Mouse (Mus musculus): Measurements from ENCODE around the gene 4930595D18Rik. TPM values are rescaled to one million over a fixed set of nuclear protein-coding genes. Genes with fewer than 3 reads are reported as not detected.

4930595D18Rik gene
- polyA plus RNA-seq, 1 experiment from 2014 or later, result not detected

DNA sequence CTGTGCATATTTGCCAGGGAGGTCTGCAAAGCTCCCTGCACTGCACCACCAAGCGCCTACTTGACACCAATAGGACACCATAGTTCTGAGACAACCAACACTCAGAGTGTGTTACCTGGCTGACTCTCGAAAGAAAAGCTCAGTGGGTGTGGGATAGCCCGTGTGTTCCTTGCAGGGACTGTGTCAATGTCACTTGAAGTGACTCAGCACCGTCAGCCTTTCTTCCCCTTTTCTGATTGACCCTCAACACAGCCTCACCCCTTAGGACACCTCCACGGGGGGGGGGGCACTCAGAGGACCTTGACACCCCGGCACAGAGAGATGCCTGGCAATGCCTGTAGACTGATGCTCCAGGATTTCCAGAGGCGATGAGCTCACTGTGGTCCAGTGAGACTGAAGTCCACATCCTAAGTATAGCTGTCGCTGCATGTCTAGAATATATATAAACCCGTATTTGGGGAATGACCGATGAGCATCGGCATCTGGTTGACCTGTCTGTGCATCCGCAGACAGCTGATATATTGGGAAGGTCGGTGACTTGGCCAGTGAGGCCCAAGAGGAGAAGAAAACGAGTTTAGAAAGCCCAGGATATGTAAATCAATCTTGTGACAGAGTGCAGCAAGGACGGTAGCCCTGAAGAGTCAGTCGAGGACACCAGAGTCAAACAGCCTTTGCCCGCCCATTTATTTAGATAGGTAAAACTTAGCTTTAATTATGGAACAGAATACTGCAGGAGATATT, 34.6 kb downstream of the 4930595D18Rik start:
- peak overlapping the region; percentile 22 for H3K4me2 ChIP-seq (replicated peaks; ENCODE audit: low read depth)
- no peak overlapping the region for H3K4me3 ChIP-seq (ENCODE audit: low read depth, low read length)

DNA sequence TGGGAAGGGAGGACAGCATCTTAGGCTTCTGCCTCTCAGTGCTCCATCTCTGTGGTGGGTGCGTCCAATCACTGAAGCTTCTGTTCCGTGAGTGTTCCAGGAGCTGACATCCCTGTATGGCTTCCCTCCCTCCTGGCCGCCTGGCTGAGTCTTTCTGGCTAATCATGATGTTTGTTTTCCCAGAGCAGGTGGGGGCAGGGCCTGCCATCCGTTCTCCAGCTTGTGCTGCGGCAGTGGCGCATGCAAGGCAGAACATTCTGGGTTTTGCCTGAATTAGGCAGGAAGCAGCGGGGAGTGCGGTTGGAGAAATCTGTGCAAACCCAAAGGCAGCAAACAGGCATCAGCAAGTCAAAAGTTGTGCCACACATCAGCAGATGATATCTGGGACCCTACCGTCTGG, 39.0 kb downstream of the 4930595D18Rik start:
- no peak for TF ChIP-seq CTCF (IDR thresholded peaks at IDR 0.05; ENCODE audit: low read depth)
- H3K27me3 ChIP-seq (replicated peaks; ENCODE audit: control insufficient read depth, insufficient read depth, low read length), result no peaks in the 10 kb centered on the region
- no peaks in the 10 kb centered on the region for H3K9me3 ChIP-seq (ENCODE audit: control insufficient read depth)
- no peak overlapping the region for H3K4me3 ChIP-seq (ENCODE audit: low read depth, low read length)
- H3K4me1 ChIP-seq (replicated peaks; ENCODE audit: control insufficient read depth, insufficient read depth, low read length), result no peaks in the 10 kb centered on the region
- H3K4me2 ChIP-seq (replicated peaks; ENCODE audit: low read depth), result no peak overlapping the region
- WGBS, result 51% methylated on average over 9 of the region's 9 CpGs
- H3K9ac ChIP-seq (ENCODE audit: low read depth, low read length), result no peak overlapping the region
- H3K27ac ChIP-seq (ENCODE audit: low read depth, low read length), result no peak overlapping the region
- H3K36me3 ChIP-seq (ENCODE audit: control insufficient read depth, insufficient read depth), result no peaks in the 10 kb centered on the region
- ATAC-seq, result no peak

More for the DNA sequence above, 34.6 kb downstream of the 4930595D18Rik start:
- Histone ChIP-seq H3K4me1 (replicated peaks; ENCODE audit: control insufficient read depth, insufficient read depth, low read length) (no peaks in the 10 kb centered on the region), H3K27me3 (replicated peaks; ENCODE audit: control insufficient read depth, insufficient read depth, low read length) (no peaks in the 10 kb centered on the region), H3K9ac (ENCODE audit: low read depth, low read length) (no peak overlapping the region), H3K27ac (ENCODE audit: low read depth, low read length) (no peak overlapping the region), H3K9me3 (ENCODE audit: control insufficient read depth) (no peaks in the 10 kb centered on the region), H3K36me3 (ENCODE audit: control insufficient read depth, insufficient read depth) (no peaks in the 10 kb centered on the region)
- WGBS, result 55% methylated on average over 17 of the region's 17 CpGs
- no peak for TF ChIP-seq CTCF (IDR thresholded peaks at IDR 0.05; ENCODE audit: low read depth)
- peak; percentile 44; the same call in 1 of the 2 replicates for ATAC-seq

DNA sequence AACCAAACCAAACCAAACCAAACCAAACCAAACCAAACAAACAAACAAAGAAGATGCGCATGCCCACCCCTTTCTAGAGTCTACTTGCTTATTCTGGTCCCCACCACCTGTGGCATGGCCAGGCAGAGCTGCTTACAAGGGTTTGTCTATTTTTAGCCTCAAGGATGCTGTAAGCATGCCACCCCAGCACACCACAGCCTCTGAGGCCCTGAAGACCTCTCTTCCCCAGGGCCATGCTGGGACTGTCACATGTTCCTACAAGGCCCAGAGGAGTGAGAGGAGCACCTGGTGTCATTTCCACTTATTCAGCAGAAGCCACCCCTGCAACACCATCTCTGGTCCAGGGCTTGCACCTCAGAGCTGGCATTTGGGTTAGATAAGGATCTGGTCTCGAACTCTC, 39.7 kb downstream of the 4930595D18Rik start:
- H3K36me3 ChIP-seq (ENCODE audit: control insufficient read depth, insufficient read depth), result no peaks in the 10 kb centered on the region
- H3K4me3 ChIP-seq (ENCODE audit: low read depth, low read length), result no peak overlapping the region
- H3K27me3 ChIP-seq (replicated peaks; ENCODE audit: control insufficient read depth, insufficient read depth, low read length), result no peaks in the 10 kb centered on the region
- no peaks in the 10 kb centered on the region for H3K9me3 ChIP-seq (ENCODE audit: control insufficient read depth)
- no peak overlapping the region for H3K27ac ChIP-seq (ENCODE audit: low read depth, low read length)
- TF ChIP-seq CTCF (IDR thresholded peaks at IDR 0.05; ENCODE audit: low read depth), result no peak
- no peak overlapping the region for H3K9ac ChIP-seq (ENCODE audit: low read depth, low read length)
- 79% methylated on average over 2 of the region's 2 CpGs for WGBS
- H3K4me1 ChIP-seq (replicated peaks; ENCODE audit: control insufficient read depth, insufficient read depth, low read length), result no peaks in the 10 kb centered on the region
- H3K4me2 ChIP-seq (replicated peaks; ENCODE audit: low read depth), result no peak overlapping the region
- ATAC-seq, result no peak

DNA sequence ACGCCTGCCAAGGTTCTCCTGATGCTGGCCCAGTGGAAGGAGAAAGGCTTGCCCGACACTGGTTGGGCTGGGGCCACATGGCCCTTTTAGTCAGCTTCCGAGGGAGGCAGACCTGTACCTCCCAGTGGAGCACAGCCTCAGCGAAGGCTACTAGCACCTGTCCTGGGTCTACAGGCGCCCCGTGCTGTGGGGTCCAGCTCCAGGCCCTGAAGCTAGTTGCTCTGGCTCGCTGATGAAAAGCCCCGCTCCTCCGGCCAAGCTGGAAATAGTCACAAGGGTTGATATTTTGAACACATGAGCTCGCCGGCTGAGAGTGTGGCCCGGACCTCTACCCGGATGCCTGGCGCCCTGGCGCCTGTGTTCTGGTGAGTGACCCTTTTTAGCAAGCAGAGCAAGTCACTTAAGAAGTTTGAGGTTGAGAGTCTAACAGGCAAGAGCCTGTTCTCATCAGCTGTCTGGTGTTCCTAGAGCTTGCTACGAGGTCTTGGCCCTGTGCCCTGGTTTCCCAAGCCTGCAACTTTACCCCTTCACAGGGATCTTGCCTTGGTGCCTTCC, 40.7 kb downstream of the 4930595D18Rik start:
- Histone ChIP-seq H3K4me1 (replicated peaks; ENCODE audit: control insufficient read depth, insufficient read depth, low read length) (no peaks in the 10 kb centered on the region), H3K27ac (ENCODE audit: low read depth, low read length) (no peak overlapping the region), H3K36me3 (ENCODE audit: control insufficient read depth, insufficient read depth) (no peaks in the 10 kb centered on the region), H3K4me2 (replicated peaks; ENCODE audit: low read depth) (no peak overlapping the region), H3K9me3 (ENCODE audit: control insufficient read depth) (no peaks in the 10 kb centered on the region), H3K27me3 (replicated peaks; ENCODE audit: control insufficient read depth, insufficient read depth, low read length) (no peaks in the 10 kb centered on the region), H3K4me3 (ENCODE audit: low read depth, low read length) (no peak overlapping the region), H3K9ac (ENCODE audit: low read depth, low read length) (no peak overlapping the region)
- no peak for TF ChIP-seq CTCF (IDR thresholded peaks at IDR 0.05; ENCODE audit: low read depth)
- WGBS, result 67% methylated on average over 16 of the region's 16 CpGs
- no peak for ATAC-seq

DNA sequence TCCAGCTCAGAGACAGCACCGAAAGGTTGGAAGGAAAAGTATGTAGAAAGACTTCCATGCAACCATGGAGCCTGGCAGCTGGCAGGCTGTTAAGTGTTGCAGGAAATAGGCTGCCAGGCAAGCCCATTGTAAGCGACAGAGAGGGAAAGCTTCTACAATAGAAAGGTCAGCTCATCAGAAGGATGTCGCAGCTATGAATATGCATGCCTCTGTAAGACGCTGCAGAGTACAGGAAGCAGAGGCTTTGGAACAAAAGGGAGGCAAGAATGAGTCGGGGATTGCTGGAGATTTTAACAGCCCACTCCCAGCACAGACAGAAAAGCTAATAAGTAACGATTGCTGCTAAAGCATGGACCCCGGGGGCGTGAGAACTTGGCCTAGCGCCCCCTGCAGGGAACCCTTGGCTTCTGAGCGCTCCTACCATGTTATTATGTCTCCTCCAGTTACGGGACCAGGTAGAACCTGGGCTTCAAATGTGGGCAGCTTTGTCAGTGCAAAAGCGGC, 41.2 kb downstream of the 4930595D18Rik start:
- Histone ChIP-seq H3K4me1 (replicated peaks; ENCODE audit: control insufficient read depth, insufficient read depth, low read length) (no peaks in the 10 kb centered on the region), H3K9me3 (ENCODE audit: control insufficient read depth) (no peaks in the 10 kb centered on the region), H3K27me3 (replicated peaks; ENCODE audit: control insufficient read depth, insufficient read depth, low read length) (no peaks in the 10 kb centered on the region), H3K9ac (ENCODE audit: low read depth, low read length) (no peak overlapping the region), H3K4me3 (ENCODE audit: low read depth, low read length) (no peak overlapping the region), H3K4me2 (replicated peaks; ENCODE audit: low read depth) (no peak overlapping the region), H3K36me3 (ENCODE audit: control insufficient read depth, insufficient read depth) (no peaks in the 10 kb centered on the region), H3K27ac (ENCODE audit: low read depth, low read length) (no peak overlapping the region)
- peak; percentile 49 for TF ChIP-seq CTCF (IDR thresholded peaks at IDR 0.05; ENCODE audit: low read depth)
- WGBS, result 32% methylated on average over 12 of the region's 12 CpGs
- ATAC-seq, result no peak

DNA sequence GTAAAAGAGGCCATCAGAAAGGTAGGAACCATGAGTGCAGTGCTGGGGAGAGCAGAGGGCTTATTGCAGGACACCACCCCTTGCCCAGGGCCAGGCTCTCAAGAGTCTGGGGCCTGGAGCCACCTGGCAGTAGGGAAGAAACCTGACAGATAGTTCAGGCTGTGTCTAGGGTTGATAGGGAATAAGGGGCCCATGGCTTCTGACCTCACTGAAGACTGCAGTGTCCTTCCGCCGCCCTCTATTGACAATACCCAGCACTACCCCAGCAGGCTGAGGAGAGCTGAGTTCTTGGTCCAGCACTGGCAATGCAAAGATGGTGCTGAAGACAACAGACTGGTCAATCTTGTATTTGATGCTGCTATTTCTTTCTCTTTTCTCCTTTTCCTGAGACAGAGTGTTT, 47.2 kb downstream of the 4930595D18Rik start:
- Histone ChIP-seq H3K27ac (ENCODE audit: low read depth, low read length) (no peak overlapping the region), H3K27me3 (replicated peaks; ENCODE audit: control insufficient read depth, insufficient read depth, low read length) (no peaks in the 10 kb centered on the region), H3K9ac (ENCODE audit: low read depth, low read length) (no peak overlapping the region), H3K9me3 (ENCODE audit: control insufficient read depth) (no peaks in the 10 kb centered on the region), H3K4me1 (replicated peaks; ENCODE audit: control insufficient read depth, insufficient read depth, low read length) (no peaks in the 10 kb centered on the region), H3K4me3 (ENCODE audit: low read depth, low read length) (no peak overlapping the region), H3K36me3 (ENCODE audit: control insufficient read depth, insufficient read depth) (no peaks in the 10 kb centered on the region), H3K4me2 (replicated peaks; ENCODE audit: low read depth) (no peak overlapping the region)
- no peak for ATAC-seq
- WGBS, result 76% methylated on average over 2 of the region's 2 CpGs
- peak; percentile 41 for TF ChIP-seq CTCF (IDR thresholded peaks at IDR 0.05; ENCODE audit: low read depth)

Data from intestine, postnatal 0 days (tissue).